Mouse (Mus musculus) stomach, embryonic 16.5 days (tissue): ENCODE results near the gene Gm11733. TPM values are rescaled to one million over a fixed set of nuclear protein-coding genes. Genes with fewer than 3 reads are reported as not detected.

ENCODE experiments used
- ATAC-seq: fragments of 200-750 bp; cut with Nextera tagmentation; 2 replicates; pipeline ENCODE4 v1.8.0; 2017; ENCODE audit warnings: moderate number of reproducible peaks, moderate TSS enrichment; ENCODE audit not compliant: insufficient read depth, low FRiP score
- H3K27ac ChIP-seq: fragments of 300-500 bp; sonication (generic); 2 replicates; pipeline ENCODE4 v1.5.1; 2014; ENCODE audit warnings: low read length
- H3K27me3 ChIP-seq: fragments of 300-500 bp; sonication (generic); 2 replicates; pipeline ENCODE4 v1.6.1; 2014; ENCODE audit warnings: low read length, control low read depth, mixed read lengths; ENCODE audit not compliant: control insufficient read depth, insufficient read depth
- H3K36me3 ChIP-seq: fragments of 300-500 bp; sonication (generic); 2 replicates; pipeline ENCODE4 v1.6.1; 2014; ENCODE audit warnings: low read length; ENCODE audit not compliant: control insufficient read depth, insufficient read depth
- H3K4me1 ChIP-seq: fragments of 300-500 bp; sonication (generic); 2 replicates; pipeline ENCODE4 v1.6.1; 2014; ENCODE audit warnings: low read length, control low read depth, mixed read lengths; ENCODE audit not compliant: control insufficient read depth, insufficient read depth
- H3K4me2 ChIP-seq: fragments of 300-500 bp; sonication (generic); 2 replicates; pipeline ENCODE4 v1.6.1; 2014; ENCODE audit warnings: low read depth, low read length, mixed read lengths
- H3K4me3 ChIP-seq: fragments of 300-500 bp; sonication (generic); replicated peaks from 2 replicates; pipeline ENCODE4 v1.5.1; 2014; ENCODE audit warnings: mild to moderate bottlenecking, low read length
- H3K9ac ChIP-seq: fragments of 300-500 bp; sonication (generic); 2 replicates; pipeline ENCODE4 v1.6.1; 2014; ENCODE audit warnings: low read length
- H3K9me3 ChIP-seq: fragments of 300-500 bp; sonication (generic); replicated peaks from 2 replicates; pipeline ENCODE4 v1.6.1; 2016; ENCODE audit warnings: low read length, control low read depth; ENCODE audit not compliant: control insufficient read depth
- WGBS: fragments of 180-500 bp; shearing (Covaris S2); extraction: QIAGEN DNeasy Blood & Tissue Kit; methylation state at CpG from one replicate; pipeline ENCODE4 v1.1.7; 2014; 5-methylcytosine and 5-hydroxymethylcytosine counted together
- polyA plus RNA-seq: library from polyadenylated mRNA; unstranded; fragments of >200 nt; fragmentation: Nextera tagmentation; extraction: Ambion mirVana; gene quantifications from 2 replicates; pipeline ENCODE4 v1.2.1, GENCODE M21; 2015

Gene Gm11733
- polyA plus RNA-seq, 1 experiment from 2014 or later = not detected

DNA sequence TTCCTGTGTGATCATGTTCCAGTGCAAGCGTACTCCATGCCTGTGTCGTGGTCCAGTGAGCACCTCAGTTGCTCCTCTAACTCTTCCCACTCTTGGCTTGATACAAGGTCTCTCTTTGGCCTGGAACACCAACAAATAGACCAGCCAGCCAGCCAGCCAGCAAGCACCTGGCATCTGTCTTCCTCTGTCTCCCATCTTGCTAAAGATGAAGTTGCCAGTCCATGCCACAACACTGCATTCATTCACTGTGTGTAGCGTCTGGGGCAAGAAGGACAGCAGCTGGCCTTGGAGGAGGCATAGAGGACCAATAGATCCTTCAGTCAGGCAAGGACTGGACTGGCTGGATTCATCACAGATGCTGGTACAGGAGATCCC lies 32.2 kb downstream of the Gm11733 start:
- Histone ChIP-seq H3K4me3 (no peak overlapping the region), H3K9ac (no peak overlapping the region), H3K4me2 (no peak overlapping the region), H3K9me3 (0 out of 2 replicates have a peak, but pooled peaks cover 3% of the 10 kb centered on the region), H3K36me3 (no peaks in the 10 kb centered on the region), H3K27ac (no peak overlapping the region), H3K4me1 (no peaks in the 10 kb centered on the region), H3K27me3 (no peaks in the 10 kb centered on the region)
- 89% methylated on average over 3 of the region's 3 CpGs for WGBS
- no peak for ATAC-seq

DNA sequence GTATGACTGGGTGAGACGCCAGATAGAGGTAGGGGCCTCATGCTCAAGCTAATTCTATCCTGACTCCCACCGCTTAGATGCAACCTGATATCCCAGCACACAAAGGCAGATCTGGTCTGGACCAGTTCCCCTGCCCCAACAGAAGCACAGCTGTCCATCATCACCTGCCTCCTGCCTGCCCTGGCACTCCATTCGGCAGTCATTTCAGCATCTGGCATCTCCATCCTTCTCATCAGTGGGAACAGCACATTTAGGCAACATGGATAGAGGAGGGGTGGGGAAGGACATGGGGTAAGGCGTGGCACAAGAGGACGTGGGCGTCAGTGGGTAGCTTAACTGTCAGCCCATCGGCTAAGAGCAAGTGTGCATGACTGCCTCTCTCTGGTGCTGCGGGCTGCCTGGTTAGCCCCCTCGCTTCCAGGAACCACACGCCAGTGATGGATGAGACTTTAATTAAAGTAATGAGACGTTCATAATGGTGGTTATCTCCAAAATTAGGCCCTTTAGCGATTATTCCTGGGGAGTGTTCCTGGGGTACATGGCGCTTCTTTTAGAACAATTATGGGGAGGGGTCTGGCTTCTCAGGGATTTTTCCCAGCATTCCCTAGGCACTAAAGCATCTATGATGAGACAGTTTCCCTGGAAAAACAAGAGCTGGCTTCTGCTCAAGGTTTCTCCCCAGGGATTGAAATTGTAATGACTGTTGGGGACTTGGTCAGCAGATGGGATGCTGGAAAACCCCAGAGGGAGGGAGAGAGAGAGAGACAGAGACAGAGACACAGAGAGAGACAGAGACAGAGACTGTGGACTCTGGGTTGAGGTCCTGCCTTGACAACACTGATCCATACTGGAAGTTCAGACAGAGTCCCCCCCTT lies 38.0 kb downstream of the Gm11733 start:
- Histone ChIP-seq H3K27ac (peak overlapping the region; percentile 82), H3K4me3 (no peak overlapping the region), H3K36me3 (no peaks in the 10 kb centered on the region), H3K27me3 (no peaks in the 10 kb centered on the region), H3K4me1 (peaks cover 21% of the 10 kb centered on the region), H3K4me2 (no peak overlapping the region), H3K9me3 (0 out of 2 replicates have a peak, but pooled peaks cover 3% of the 10 kb centered on the region), H3K9ac (no peak overlapping the region)
- 51% methylated on average over 13 of the region's 13 CpGs for WGBS
- no peak for ATAC-seq

DNA sequence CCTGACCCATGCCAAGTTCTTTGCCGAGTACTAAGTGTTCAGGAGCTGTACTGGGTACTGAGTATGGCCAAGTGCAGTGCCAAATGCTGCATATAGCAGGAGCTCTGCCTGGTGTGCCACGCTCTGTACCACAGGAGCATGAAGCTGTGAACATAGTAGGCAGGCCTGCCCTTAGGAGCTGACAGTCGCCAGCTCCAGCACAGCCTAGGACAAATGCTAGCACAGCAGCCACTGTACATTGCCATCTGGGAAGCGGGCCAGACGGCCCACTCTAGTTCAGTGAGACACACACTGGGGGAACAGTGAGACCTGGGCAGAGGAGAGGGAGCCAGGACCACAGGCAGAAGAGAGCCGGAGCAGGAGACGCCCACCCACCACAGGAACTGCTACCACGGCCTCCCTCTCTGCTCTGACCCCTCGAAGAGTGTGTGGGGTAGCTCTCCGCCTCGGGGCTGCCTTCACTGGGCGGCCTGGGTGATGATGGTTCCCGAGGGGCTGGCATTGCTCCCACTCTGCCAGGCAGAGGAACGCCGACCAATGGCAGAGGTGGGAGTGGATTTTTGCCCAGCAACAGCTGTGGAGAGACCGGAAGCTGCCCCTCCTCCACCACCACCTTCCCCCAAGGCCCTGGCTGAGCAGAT lies 38.8 kb downstream of the Gm11733 start:
- WGBS = 50% methylated on average over 16 of the region's 16 CpGs
- 0 out of 2 replicates have a peak overlapping the region, but pooled peaks have one; percentile 27 for H3K9ac ChIP-seq
- peaks cover 21% of the 10 kb centered on the region for H3K4me1 ChIP-seq
- H3K27me3 ChIP-seq = no peaks in the 10 kb centered on the region
- H3K9me3 ChIP-seq = 0 out of 2 replicates have a peak, but pooled peaks cover 3% of the 10 kb centered on the region
- no peak overlapping the region for H3K4me2 ChIP-seq
- H3K27ac ChIP-seq = peak overlapping the region; percentile 82
- no peaks in the 10 kb centered on the region for H3K36me3 ChIP-seq
- peak; percentile 72; the same call in 1 of the 2 replicates for ATAC-seq
- no peak overlapping the region for H3K4me3 ChIP-seq

DNA sequence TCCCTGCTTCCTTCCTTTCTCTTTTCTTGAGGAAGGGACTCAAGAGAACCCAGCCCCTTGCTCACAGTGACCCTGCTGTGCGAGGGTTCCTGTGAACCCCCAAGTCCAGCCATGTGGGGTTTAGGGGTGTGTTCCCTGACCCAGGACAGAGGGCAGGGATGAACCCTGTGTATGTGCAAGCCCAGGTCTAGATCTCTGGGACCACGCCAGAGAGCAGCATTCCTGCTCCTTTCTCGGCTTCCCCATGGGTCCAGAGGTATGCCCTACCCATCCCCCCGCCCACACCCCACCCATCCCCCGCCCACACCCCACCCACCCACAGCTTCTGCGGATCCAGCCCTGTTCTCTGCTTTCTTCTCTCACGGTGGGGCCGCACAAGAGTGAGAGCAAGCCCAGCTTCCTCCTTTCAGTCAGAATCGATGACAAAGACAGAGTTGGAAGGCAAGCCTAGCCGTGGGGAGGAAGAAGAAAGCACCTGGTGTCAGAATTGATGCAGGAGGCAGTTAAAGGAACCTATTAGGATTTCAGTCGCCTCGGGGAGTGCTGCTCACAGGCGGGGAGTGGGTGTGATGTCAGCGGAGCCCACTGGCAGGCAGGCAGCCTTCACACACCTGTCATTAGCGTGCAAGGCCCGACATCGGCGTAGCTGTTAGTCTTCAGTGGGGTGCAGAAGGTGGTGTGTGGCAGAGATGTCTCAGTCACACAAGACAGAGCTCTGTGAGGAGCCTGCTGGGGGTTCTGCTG lies 41.6 kb downstream of the Gm11733 start:
- ATAC-seq = no peak
- WGBS = 14% methylated on average over 18 of the region's 18 CpGs

DNA sequence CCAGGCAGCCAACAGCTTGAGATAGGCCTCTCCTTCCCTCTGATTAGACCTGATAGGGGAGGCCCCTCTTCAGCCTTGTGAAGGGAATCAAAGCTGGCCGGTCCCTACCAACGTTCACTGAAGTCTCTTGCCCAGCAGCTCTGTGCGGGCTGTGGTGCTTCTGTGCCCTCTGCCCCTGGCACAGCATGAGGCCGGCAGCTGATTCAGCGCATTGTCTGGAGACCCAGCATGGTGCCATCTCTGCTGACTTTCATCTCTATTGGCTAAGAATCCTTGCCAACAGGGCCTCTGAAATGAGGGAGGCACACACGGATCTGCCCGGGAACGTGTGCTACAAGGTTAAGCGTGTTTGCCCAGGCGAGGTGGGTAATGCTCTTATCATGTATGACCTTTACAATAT lies 48.2 kb downstream of the Gm11733 start:
- no peaks in the 10 kb centered on the region for H3K27me3 ChIP-seq
- no peaks in the 10 kb centered on the region for H3K9me3 ChIP-seq
- H3K9ac ChIP-seq = no peak overlapping the region
- H3K36me3 ChIP-seq = no peaks in the 10 kb centered on the region
- peaks cover 6% of the 10 kb centered on the region; the same call in 1 of the 2 replicates for H3K4me1 ChIP-seq
- ATAC-seq = no peak
- H3K4me2 ChIP-seq = no peak overlapping the region
- no peak overlapping the region for H3K27ac ChIP-seq
- H3K4me3 ChIP-seq = no peak overlapping the region
- WGBS = 71% methylated on average over 10 of the region's 10 CpGs

More for the DNA sequence above, 41.6 kb downstream of the Gm11733 start:
- Histone ChIP-seq H3K4me3 (no peak overlapping the region), H3K9me3 (no peaks in the 10 kb centered on the region), H3K36me3 (no peaks in the 10 kb centered on the region), H3K4me2 (0 out of 2 replicates have a peak overlapping the region, but pooled peaks have one; percentile 15), H3K27ac (no peak overlapping the region), H3K4me1 (peaks cover 21% of the 10 kb centered on the region), H3K27me3 (no peaks in the 10 kb centered on the region), H3K9ac (peak overlapping the region; percentile 32; the same call in 1 of the 2 replicates)

DNA sequence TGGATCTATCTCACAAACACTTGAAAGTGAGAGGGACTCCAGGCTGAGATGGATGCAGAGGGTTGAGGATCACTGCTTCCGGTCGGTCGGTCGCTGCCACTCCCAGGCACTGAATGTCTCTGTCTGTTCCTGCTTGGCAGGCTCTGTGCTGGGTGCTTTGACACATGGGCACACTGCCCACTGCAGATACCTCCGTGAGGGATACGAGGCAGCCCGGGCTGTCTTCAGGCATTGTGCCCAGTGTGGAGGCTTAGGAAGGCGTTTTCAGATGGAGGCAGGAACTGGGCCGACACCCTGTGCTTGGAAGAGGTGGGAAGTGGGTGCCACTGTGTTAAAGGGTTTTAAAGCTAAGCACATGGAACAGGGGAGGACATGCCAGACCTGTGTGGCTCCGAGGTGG lies 50.7 kb downstream of the Gm11733 start:
- H3K9me3 ChIP-seq = no peaks in the 10 kb centered on the region
- peak; percentile 27; the same call in 1 of the 2 replicates for ATAC-seq
- H3K36me3 ChIP-seq = no peaks in the 10 kb centered on the region
- no peak overlapping the region for H3K9ac ChIP-seq
- peaks cover 6% of the 10 kb centered on the region; the same call in 1 of the 2 replicates for H3K4me1 ChIP-seq
- 49% methylated on average over 10 of the region's 10 CpGs for WGBS
- no peak overlapping the region for H3K4me3 ChIP-seq
- H3K27me3 ChIP-seq = no peaks in the 10 kb centered on the region
- no peak overlapping the region for H3K4me2 ChIP-seq
- peak overlapping the region; percentile 15; the same call in 1 of the 2 replicates for H3K27ac ChIP-seq

DNA sequence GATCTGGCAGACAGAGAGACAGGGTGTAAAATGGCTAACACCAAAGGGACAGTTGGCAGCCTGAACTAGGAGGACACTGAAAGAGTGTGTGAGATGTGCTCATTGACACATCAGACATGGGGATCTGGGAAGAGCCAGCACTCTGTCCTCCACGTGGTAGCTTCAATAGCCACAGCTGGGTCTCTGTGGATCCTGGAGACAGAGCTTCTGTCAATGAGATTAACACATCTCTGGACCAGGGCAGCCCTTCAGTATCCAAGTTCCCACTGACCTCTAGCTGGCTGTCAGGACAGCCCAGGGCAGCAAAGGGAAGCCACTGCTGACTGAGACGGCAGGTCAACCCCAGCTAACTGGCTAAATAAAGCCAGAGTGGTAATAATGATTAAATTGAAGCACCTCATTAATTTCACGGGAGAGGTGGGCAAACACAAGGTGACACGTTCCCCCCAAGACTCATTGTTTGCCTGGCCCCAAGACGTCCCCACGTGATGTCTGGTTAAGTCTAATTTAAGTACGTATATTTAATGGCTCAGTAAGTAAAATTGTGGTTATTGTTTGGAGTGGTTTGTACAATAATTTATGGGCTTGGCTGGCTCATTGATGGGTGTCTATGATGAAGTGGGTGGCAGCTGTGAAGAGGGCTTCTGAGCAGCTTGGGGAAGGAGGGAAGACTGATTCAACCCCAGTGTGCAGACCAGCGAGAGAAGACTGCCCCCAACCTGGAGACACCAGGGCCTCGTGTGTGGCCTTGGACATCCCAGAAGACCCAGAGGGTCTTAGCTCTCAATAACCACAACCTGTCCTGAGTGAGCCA lies 51.5 kb downstream of the Gm11733 start:
- H3K27me3 ChIP-seq = no peaks in the 10 kb centered on the region
- no peak overlapping the region for H3K4me3 ChIP-seq
- 52% methylated on average over 9 of the region's 9 CpGs for WGBS
- no peaks in the 10 kb centered on the region for H3K9me3 ChIP-seq
- no peak overlapping the region for H3K4me2 ChIP-seq
- H3K4me1 ChIP-seq = peaks cover 6% of the 10 kb centered on the region; the same call in 1 of the 2 replicates
- H3K36me3 ChIP-seq = no peaks in the 10 kb centered on the region
- ATAC-seq = no peak
- H3K9ac ChIP-seq = no peak overlapping the region
- no peak overlapping the region for H3K27ac ChIP-seq

DNA sequence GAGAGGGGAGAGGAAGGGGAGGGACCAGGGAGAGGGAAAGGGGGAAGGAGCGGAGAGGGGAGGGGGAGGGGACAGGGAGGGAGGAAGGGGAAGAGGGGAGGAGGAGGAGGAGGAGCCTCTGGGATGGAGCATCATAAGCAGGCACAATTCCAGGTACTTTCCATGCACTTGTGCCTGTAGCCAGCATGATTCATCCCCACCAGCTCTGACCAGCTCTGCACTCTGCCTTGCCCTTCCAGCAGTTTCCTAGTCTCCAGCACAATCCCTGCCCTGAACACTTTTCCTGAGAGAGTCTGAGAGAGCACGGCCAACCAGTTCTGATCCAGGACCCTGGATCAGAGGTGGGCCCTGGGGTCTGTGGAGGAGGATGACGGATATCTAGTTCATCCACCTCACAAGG lies 52.4 kb downstream of the Gm11733 start:
- Histone ChIP-seq H3K4me2 (no peak overlapping the region), H3K9ac (no peak overlapping the region), H3K27ac (no peak overlapping the region), H3K36me3 (no peaks in the 10 kb centered on the region), H3K4me1 (peaks cover 13% of the 10 kb centered on the region; the same call in 1 of the 2 replicates), H3K27me3 (no peaks in the 10 kb centered on the region), H3K4me3 (no peak overlapping the region), H3K9me3 (no peaks in the 10 kb centered on the region)
- no peak for ATAC-seq
- WGBS = 57% methylated on average over 3 of the region's 3 CpGs
